Mouse (Mus musculus) lung, postnatal 0 days (tissue): ENCODE data around the gene Ust. TPM values are rescaled to one million over a fixed set of nuclear protein-coding genes. Genes with fewer than 3 reads are reported as not detected.

Source experiments
- ATAC-seq: fragments of 200-750 bp; cut with Nextera tagmentation; 2 replicates; pipeline ENCODE4 v1.8.0; 2017; ENCODE audit warnings: moderate library complexity
- DNase-seq: peaks from one replicate; pipeline ENCODE4 v3.0.0-alpha.2; 2016; ENCODE audit warnings: low spot score
- H3K27ac ChIP-seq: fragments of 300-500 bp; sonication (generic); 2 replicates; pipeline ENCODE4 v1.5.1; 2014; ENCODE audit warnings: antibody characterized with exemption, mild to moderate bottlenecking, low read length, mixed read lengths
- H3K27me3 ChIP-seq: fragments of 300-500 bp; sonication (generic); replicated peaks from 2 replicates; pipeline ENCODE4 v1.6.1; 2014; ENCODE audit warnings: low read length, mixed read lengths; ENCODE audit not compliant: insufficient read depth
- H3K36me3 ChIP-seq: fragments of 300-500 bp; sonication (generic); 2 replicates; pipeline ENCODE4 v1.6.1; 2014; ENCODE audit warnings: low read length, mixed read lengths; ENCODE audit not compliant: insufficient read depth
- H3K4me1 ChIP-seq: fragments of 300-500 bp; sonication (generic); 2 replicates; pipeline ENCODE4 v1.6.1; 2014; ENCODE audit warnings: antibody characterized with exemption, low read depth, low read length, mixed read lengths; ENCODE audit not compliant: insufficient read depth
- H3K4me2 ChIP-seq: fragments of 300-500 bp; sonication (generic); replicated peaks from 2 replicates; pipeline ENCODE4 v1.6.1; 2014; ENCODE audit warnings: low read depth, mild to moderate bottlenecking, low read length, moderate library complexity, mixed read lengths
- H3K4me3 ChIP-seq: fragments of 300-500 bp; sonication (generic); 2 replicates; pipeline ENCODE4 v1.5.1; 2014; ENCODE audit warnings: low read depth, low read length
- H3K9ac ChIP-seq: fragments of 300-500 bp; sonication (generic); replicated peaks from 2 replicates; pipeline ENCODE4 v1.6.1; 2014; ENCODE audit warnings: low read depth, mild to moderate bottlenecking
- H3K9me3 ChIP-seq: fragments of 300-500 bp; sonication (generic); 2 replicates; pipeline ENCODE4 v1.6.1; 2016; ENCODE audit warnings: low read length, mixed read lengths
- CTCF ChIP-seq: IDR thresholded peaks from 2 replicates; pipeline ENCODE4 v1.5.1; 2016; ENCODE audit warnings: antibody characterized with exemption, mild to moderate bottlenecking
- EP300 ChIP-seq: IDR thresholded peaks from 2 replicates; pipeline ENCODE4 v1.6.1; 2016; ENCODE audit warnings: antibody characterized with exemption, mild to moderate bottlenecking, control low read depth
- WGBS: fragments of 180-500 bp; shearing (Covaris S2); extraction: QIAGEN DNeasy Blood & Tissue Kit; methylation state at CpG from one replicate; pipeline ENCODE4 v1.1.7; 2014; 5-methylcytosine and 5-hydroxymethylcytosine counted together
- polyA plus RNA-seq: library from polyadenylated mRNA; unstranded; fragments of >200 nt; fragmentation: Nextera tagmentation; extraction: Ambion mirVana; gene quantifications from 2 replicates; pipeline ENCODE4 v1.2.1, GENCODE M21; 2015

The Ust gene
- polyA plus RNA-seq, 1 experiment from 2014 or later: 6.3 TPM

DNA sequence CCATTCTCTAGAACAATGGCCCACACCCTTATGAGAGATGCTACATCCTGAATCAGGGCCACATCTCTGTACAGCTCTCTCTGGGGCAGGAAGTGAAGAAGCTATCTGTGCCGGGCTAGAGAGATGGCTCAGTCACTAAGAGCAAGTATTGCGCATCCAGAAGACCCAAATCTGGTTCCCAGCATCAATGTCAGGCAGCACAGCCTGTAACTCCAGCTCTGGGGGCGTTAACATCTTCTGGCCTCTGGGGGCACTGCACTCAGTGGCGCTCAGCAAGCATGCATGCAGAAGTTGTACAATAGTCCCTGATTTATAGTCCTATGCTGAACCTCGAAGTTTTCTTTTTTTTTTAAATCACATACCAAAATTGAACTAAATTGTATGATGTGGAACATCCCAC lies 341.0 kb downstream of the Ust start:
- ATAC-seq (no peak), DNase-seq (no peak)
- H3K27me3 ChIP-seq: no peaks in the 10 kb centered on the region
- WGBS: 72% methylated on average over 5 of the region's 5 CpGs
- H3K9me3 ChIP-seq: no peaks in the 10 kb centered on the region
- peak; percentile 37 for TF ChIP-seq CTCF
- TF ChIP-seq EP300: no peak
- no peak overlapping the region for H3K4me2 ChIP-seq
- no peaks in the 10 kb centered on the region for H3K4me1 ChIP-seq
- H3K9ac ChIP-seq: no peak overlapping the region
- no peaks in the 10 kb centered on the region for H3K36me3 ChIP-seq
- no peak overlapping the region for H3K27ac ChIP-seq
- no peak overlapping the region for H3K4me3 ChIP-seq

DNA sequence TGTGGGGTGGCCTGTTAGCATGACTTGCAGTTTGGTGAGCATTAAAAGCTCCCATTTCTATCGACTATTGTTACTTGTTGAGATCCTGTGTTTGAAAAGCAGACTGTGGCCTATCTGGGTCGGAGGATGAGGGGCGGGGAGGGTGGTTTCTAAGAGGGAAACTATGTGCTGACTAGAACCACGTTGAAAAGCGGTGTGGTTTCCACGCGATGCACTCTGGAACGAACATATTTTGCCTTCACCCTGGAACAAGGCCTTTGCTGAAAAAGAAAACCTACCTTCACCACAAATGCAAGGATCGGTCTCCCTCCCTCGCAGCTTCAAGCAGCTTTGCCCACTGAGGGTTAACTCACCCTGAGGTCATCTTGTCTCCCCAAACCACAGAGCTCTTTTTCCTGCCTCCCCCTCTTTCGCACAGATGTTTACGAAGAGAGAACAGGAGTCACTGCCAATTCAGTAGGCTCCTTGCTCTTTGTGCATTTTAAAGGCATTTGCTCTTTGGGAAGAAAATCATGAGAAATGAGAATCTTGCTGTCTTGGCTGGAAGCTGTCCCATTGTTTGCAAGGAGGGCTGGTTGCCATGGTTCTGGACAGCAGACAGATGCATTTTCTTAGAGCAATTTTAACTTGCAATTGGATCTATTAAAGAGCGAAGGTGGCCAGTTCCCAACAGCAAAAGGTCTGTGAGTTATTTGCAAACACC lies 342.1 kb downstream of the Ust start:
- Histone ChIP-seq H3K9me3 (no peaks in the 10 kb centered on the region), H3K36me3 (no peaks in the 10 kb centered on the region), H3K4me3 (no peak overlapping the region), H3K27ac (no peak overlapping the region), H3K4me1 (no peaks in the 10 kb centered on the region), H3K9ac (no peak overlapping the region), H3K27me3 (no peaks in the 10 kb centered on the region), H3K4me2 (no peak overlapping the region)
- TF ChIP-seq CTCF: no peak
- TF ChIP-seq EP300: no peak
- ATAC-seq (peak; percentile 30; the same call in 1 of the 2 replicates), DNase-seq (peak; percentile 46)
- WGBS: 46% methylated on average over 13 of the region's 13 CpGs

DNA sequence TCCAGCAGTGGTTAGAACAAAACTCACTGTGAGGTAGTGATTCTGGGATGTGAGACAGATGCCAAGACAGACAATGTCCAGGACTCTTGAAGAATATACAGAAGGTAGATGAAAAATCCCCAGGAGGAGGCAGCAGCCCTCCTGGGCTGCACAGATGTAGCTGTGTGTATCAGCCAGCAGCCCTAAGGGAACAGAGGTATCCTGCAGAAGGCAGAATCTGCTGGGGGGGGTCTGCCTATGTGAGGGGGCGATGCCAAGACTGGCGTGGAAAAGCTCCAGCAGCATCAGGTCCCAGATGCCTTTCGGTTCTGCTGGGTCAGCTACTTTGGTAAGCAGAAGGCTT lies 342.6 kb downstream of the Ust start:
- 68% methylated on average over 3 of the region's 3 CpGs for WGBS
- H3K4me2 ChIP-seq: no peak overlapping the region
- no peak overlapping the region for H3K27ac ChIP-seq
- H3K4me1 ChIP-seq: no peaks in the 10 kb centered on the region
- DNase-seq: no peak
- ATAC-seq: no peak
- no peaks in the 10 kb centered on the region for H3K27me3 ChIP-seq
- no peaks in the 10 kb centered on the region for H3K9me3 ChIP-seq
- no peak overlapping the region for H3K9ac ChIP-seq
- H3K4me3 ChIP-seq: no peak overlapping the region
- TF ChIP-seq EP300 (no peak), CTCF (no peak)
- H3K36me3 ChIP-seq: no peaks in the 10 kb centered on the region

DNA sequence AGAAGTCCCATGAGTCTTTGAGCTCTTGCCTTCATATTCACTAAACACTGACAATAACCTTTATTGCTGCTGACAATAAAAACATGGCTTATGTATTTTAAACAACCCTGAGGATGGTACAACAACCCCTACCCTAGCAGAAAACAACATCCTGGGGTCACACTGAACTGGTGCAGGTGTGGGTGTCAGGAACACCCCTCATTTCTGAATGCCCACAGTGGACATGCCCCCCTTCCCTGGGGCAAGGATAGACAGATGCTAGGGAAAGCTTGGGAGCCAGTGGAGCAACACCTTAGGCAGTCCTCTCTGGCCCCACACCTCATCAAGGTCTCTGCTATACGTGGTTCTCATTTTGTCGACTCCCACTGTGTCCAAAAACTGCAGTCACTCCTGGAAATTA lies 343.9 kb downstream of the Ust start:
- WGBS: 72% methylated on average over 2 of the region's 2 CpGs
- no peak overlapping the region for H3K4me2 ChIP-seq
- ATAC-seq (no peak), DNase-seq (no peak)
- no peak overlapping the region for H3K4me3 ChIP-seq
- TF ChIP-seq EP300 (no peak), CTCF (no peak)
- no peaks in the 10 kb centered on the region for H3K4me1 ChIP-seq
- H3K9ac ChIP-seq: no peak overlapping the region
- H3K27ac ChIP-seq: no peak overlapping the region
- no peaks in the 10 kb centered on the region for H3K36me3 ChIP-seq
- no peaks in the 10 kb centered on the region for H3K27me3 ChIP-seq
- no peaks in the 10 kb centered on the region for H3K9me3 ChIP-seq

DNA sequence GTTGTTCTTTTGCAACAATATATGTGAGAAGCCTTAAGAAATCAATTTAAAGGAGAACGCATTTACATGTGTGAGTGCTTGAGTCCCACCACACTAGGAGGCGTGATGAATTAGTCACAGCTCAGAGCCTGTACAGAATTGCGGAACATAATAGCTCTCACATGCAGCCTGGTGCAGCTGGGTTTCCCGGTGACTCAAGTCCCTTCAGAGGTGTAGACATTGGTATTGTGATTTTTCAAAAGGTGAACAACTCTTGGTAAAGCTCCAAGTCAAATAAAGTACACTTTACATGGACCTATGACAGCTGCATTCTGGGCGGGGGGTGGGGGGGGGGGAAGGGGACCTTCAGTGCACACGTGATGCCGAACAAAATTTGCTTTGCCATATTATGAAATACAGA lies 344.4 kb downstream of the Ust start:
- Histone ChIP-seq H3K36me3 (no peaks in the 10 kb centered on the region), H3K27me3 (no peaks in the 10 kb centered on the region), H3K4me3 (no peak overlapping the region), H3K27ac (no peak overlapping the region), H3K9me3 (no peaks in the 10 kb centered on the region), H3K4me2 (no peak overlapping the region), H3K4me1 (no peaks in the 10 kb centered on the region), H3K9ac (no peak overlapping the region)
- ATAC-seq (peak; percentile 65), DNase-seq (peak; percentile 74)
- WGBS: 67% methylated on average over 7 of the region's 7 CpGs
- no peak for TF ChIP-seq CTCF
- TF ChIP-seq EP300: no peak

DNA sequence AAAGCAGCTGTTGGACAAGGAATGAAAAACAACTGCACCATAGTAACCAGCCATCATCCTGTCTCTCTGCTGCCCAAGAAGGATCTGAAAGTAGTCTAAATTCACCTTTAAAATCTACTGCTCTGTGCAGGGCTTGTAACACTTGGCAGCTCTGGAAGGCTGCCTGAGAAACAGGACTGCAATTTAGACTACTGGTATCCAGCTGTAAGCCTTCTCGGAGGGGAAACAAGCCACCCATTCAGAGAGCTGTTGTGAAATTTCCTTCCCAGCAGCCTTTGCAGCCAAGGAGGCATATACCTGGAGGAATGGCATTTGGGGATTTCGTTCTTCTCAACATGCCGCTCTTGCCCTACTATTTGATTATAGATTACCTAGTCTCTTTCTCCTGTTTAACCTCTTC lies 345.6 kb downstream of the Ust start:
- Histone ChIP-seq H3K36me3 (no peaks in the 10 kb centered on the region), H3K9ac (no peak overlapping the region), H3K9me3 (peaks cover 3% of the 10 kb centered on the region; the same call in 1 of the 2 replicates), H3K4me3 (no peak overlapping the region), H3K4me1 (no peaks in the 10 kb centered on the region), H3K27me3 (no peaks in the 10 kb centered on the region), H3K4me2 (no peak overlapping the region), H3K27ac (no peak overlapping the region)
- DNase-seq (no peak), ATAC-seq (no peak)
- 42% methylated on average over 3 of the region's 3 CpGs for WGBS
- TF ChIP-seq CTCF (no peak), EP300 (no peak)

DNA sequence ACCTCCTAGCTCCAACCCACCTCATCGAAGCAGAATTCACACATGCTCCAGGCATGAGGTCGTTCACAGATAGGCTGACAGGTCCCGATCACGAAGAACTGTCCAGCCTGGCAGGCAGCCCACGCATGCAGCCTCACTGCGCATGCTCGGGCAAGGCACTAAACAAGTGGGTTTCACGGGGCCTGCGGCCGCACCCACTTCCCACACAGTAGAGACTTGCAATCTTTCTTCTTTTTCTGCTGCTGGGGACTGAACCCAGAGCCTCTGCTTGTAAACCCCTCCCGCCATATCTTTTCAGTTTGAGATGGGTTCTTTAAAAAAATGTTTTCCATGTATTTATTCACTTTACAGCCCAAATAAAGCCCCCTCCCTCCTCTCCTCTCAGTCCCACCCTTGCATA lies 347.1 kb downstream of the Ust start:
- Histone ChIP-seq H3K4me1 (no peaks in the 10 kb centered on the region), H3K27me3 (no peaks in the 10 kb centered on the region), H3K36me3 (no peaks in the 10 kb centered on the region), H3K27ac (no peak overlapping the region), H3K9ac (no peak overlapping the region), H3K4me3 (no peak overlapping the region), H3K9me3 (peaks cover 3% of the 10 kb centered on the region; the same call in 1 of the 2 replicates), H3K4me2 (no peak overlapping the region)
- ATAC-seq (no peak), DNase-seq (no peak)
- WGBS: 72% methylated on average over 10 of the region's 11 CpGs
- TF ChIP-seq EP300 (no peak), CTCF (no peak)
